Mouse (Mus musculus): ENCODE results near the gene Lage3.
A peak's percentile ranks its signal among the peaks of the same experiment; 100 is the strongest.
"Not testable (repeated sequence)": the region's sequence is repeated elsewhere in the genome, so short reads cannot be mapped to it uniquely, and the experiment has no call there.

Lage3 gene

DNA sequence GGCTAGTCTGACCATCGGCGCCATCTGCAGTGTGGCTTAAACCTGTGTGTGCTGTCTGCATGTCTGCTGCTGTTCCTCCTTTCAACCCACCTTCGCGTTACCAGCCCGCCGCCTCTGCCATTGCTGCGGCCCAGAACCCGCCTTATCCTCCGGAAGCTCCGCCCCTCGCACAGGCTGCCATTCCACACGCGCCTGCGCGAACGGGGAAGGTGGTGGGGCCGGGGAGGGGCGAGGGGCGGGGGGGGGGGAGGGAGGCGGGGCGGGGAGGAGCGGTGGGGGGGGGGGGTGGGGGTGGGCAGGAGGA is at the start of gene Lage3:
Gene Lage3, minus strand, starts transcription at position 152 of the 304 bp plus-strand sequence.
- peak; percentile 83 for DNase-seq (ENCODE audit: low read depth, low spot score)

DNA sequence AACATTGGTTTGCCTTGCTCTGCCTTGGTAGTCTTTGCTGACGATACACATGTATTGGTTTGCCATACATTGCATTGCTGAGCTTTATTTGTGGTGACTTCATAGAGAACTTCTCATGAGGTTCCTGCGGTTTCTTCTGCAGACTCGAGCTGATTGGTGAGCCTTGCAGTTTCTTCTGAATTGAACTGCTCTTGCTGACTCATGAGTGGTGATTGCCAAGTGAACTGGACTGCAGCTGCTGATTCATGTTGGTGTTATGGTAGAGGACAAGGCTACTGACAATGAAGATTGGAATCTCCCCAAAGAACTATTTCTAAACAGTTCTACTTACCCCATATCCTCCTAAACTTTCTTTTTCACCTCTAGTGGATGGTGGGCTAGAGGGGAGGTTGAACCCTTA is 46.7 kb upstream of the Lage3 start:
- no peak for DNase-seq (ENCODE audit: low read depth, low spot score)

- DNase-seq (ENCODE audit: low read depth, low spot score), result peak; percentile 90
Observed at GRCm38 (mm10) chrX:74392535-74393443, 39.4 kb upstream of the Lage3 start, which contains the start of the genes Fam3a and Ikbkg. Gene Fam3a (minus strand): TSS chrX:74393272. Gene Ikbkg (plus strand): TSS chrX:74393290.

DNA sequence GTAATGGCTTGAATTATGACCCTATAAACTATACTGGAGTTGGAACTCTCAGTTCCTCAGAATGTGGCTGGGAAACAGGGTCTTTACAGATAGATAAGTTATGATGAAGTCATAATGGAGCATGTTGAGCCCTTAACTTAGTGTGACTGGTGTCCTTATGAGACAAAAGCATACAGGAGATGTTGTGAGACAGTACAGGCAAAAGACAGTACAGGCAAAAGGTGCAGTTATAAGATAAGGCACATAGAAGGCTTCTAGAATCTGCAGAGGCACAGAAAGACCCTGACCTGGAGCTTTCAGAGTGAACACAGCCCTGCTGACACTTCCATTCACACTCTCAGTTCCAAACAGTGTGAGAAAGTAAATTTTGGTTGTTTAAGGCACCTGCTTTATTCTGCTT is 34.7 kb upstream of the Lage3 start:
- DNase-seq (ENCODE audit: low read depth, low spot score), result no peak

DNA sequence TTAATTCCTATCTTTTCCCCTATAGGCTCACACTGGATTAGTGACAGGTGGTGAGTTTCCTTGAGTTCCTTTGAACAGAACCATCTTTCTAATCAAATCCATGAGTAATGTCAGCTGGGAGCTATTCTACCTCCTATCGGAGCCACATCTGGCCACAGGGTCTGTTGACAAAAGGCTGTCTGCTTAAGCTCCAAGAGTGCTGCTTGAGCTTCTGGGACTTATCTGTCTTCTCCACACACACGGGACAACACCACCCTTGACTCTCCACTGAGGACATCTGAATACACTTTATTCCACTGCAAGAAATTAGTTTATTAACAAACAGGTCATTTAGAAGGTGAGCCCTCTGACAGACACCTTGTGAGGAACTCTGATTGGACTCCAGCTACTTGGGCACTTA is 31.0 kb upstream of the Lage3 start:
- no peak for DNase-seq (ENCODE audit: low read depth, low spot score)

DNA sequence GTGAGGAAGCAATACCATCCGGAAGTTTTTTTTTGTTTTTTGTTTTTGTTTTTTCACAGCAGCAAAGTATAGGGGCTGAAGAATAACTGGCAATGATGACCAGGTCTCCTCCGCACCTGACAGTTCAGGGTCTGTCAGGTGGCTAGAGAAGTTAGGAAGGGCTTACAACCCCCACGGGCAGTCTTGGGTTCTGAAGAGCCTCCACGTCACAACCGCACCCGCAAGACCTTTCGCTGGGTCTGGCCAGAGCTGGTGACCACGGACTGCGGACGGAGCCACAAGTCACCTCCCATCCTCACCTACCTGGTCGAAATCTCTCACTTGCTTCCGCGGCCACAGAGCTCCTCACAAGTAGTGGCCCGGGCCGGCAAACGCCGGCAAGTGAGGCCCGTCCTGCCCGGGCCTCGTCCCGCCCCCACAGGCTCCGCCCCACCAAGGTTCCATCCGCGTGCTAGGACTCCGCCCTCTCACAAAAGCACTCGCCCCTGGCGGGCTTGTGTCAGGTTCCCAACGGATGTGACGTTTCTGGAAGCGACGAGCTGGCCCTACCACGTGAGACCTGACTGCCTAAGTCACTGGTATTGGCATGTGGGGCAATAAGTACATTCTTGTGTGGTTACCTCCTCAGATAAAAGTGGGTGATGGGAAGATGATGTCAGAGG is 19.6 kb upstream of the Lage3 start, which contains the start of the genes Ubl4a and Slc10a3:
Gene Ubl4a, minus strand, starts transcription at position 331 of the 662 bp plus-strand sequence.
Gene Slc10a3, minus strand, starts transcription at position 462 of the 662 bp plus-strand sequence.
- peak; percentile 90 for DNase-seq (ENCODE audit: low read depth, low spot score)

DNA sequence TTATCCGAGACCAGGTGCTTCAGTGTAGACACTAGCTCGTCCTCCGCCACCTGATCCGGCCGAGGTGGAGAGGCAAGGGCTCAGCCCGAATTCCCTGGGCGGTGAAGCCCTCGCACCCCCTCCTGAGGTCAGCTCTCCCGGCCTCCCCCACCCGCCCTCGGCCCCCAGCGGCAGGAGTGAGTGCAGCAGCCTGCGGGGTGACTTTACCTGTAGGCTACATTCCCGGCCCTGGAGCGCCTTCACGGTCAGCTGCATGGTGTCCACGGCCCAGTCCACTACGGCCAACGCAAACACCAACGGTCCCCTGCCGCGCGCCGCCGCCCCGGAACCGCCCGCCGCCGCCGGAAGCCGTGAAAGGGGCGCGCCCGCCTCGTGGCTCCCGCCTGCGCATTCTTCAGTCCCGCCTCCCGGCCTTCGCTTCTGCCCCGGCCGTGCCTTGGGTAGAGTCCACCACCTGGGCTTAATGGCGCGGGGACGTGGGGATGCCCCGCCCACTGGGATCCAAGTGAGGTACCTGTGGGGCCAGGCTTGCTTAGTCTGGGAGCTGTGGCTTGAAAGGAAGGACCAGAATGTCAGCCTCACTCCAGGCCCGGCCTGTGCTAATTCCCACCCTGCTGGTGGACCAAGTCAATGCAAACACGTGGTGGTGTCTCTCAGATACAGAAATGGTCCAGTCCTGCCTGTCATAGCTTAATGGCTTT is 14.9 kb upstream of the Lage3 start:
- peak; percentile 81 for DNase-seq (ENCODE audit: low read depth, low spot score)

DNA sequence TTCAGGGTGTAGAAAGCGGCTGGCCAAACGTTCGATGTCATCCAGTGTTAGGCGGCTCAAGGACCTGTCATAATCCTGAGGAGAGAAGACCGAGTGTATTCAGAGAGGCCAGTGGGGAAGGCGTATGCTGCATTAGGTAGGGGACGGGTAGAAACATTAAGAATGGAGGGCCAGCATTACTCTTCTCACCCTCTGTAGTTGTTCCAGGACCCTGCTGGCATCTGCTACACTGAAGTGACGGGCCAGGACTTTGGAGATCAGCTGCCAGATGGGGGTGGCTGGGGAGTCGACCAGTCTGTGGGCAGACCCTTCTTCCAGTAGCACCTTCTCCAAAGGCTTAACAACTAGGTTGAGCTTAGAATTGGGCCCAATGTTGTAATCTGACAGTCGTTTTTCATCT is 14.1 kb upstream of the Lage3 start:
- no peak for DNase-seq (ENCODE audit: low read depth, low spot score)

- no peak for DNase-seq (ENCODE audit: low read depth, low spot score)
Observed at GRCm38 (mm10) chrX:74359171-74359570, 5.8 kb upstream of the Lage3 start.

DNA sequence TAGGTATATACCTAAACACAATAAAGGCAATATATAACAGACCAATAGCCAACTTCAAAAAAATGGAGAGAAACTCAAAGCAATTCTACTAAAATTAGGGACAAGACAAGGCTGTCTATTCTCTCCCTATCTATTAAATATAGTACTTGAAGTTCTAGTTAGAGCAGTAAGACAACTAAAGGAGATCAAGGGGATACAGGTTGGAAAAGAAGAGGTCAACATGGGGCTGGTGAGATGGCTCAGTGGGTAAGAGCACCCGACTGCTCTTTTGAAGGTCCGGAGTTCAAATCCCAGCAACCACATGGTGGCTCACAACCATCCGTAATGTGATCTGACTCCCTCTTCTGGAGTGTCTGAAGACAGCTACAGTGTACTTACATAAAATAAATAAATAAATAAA is 3.7 kb upstream of the Lage3 start:
- DNase-seq (ENCODE audit: low read depth, low spot score), result not testable (repeated sequence)

DNA sequence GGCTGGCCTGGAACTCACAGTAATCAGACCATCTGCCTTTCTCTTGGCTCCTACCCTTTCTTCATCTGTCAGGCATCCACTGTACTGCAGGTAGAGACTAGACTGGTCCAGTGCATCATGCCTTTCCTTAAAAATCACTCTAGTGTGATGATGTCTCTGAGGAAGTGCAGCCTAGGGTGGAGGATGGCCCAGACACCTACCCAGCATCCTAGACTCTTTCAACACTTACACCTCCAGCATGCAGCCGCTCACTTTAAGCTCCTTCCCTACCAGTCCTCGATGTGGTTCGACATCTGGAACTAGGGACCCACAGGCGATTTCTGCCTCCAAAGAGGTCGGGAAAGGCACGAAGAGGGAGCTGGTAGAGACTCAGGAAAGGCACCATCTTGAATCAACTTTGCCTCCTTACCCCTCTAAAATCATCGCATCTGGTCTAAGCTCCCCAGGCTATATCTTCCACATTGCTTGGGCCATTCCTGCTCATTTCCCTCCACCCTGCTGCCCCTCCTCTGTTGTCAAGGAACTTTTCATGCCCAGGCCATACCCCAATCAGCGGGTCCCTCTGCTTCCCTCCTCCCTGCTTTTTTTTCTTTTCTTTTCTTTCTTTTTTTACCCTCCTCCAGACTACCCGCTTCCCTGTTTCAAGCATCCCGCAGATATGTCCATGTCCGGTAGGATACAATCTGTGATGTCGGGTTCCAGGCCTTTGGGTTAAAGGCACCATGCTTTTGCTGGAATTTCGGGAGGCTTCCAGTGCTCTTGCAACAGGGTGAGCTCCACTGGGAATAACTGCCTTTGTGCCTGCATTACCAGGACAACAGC is 562 bp downstream of the Lage3 start:
- DNase-seq (ENCODE audit: low read depth, low spot score), result peak; percentile 19

DNA sequence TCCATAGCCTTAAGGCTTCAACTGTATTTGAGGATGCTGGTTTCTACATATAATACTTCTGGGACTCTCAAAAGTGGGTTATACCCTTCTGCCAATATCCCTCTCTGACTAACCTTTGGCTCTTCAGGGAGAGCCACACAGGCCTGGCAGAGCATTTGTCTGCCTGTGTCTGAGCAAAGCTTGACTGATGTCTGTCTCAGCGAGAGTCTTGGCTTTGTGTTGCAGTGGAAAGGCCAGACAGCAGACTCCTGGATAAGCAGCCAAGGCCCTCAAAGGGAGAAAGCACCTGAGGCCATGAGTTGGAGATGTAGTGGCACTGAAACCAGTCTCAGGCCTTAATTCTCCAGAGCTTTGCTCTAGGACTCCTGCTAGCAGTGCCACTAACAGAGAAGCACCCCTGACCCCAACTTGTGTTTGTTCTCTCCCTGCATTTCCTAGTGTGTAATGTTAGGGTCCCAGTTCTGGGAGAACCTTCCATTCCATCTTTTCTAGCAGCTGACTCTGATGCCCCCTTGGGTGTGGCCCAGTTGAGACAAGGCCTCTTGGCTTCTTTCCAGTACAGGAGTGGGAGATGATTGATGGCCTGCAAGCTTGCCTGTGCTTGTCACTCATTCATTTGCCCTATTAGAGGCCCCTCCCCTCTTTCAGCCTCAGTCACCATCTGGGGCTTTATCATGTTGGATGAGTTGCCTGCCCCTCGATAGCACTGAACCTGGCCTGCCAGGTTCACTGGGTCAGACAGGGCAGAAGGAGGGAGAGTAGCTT is 23.1 kb downstream of the Lage3 start:
- DNase-seq (ENCODE audit: low read depth, low spot score), result no peak

- DNase-seq (ENCODE audit: low read depth, low spot score), result no peak
Observed at GRCm38 (mm10) chrX:74329215-74329671, 24.2 kb downstream of the Lage3 start.

DNA sequence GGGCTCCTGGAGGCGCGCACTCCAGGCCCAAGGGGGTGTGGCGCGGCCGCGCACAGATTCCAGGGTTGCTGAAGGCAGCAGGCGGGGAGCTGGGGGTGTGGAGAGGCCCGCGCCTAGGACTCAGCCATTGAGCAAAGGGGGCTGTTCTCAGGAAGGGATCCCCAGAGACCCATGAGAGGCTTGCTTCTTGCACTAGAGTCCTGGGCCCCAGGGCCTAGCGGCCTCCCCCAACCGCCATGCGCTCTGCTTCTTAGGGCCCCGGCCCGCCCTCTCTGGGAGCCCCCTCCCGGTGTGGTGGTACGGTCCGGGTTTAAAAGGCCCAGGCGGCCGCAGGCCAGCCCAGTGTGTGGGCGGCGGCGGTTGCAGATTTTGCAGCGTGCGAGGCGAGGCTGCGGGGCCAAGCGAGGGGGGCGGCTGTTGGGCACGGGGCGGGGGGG is 24.7 kb downstream of the Lage3 start, which contains the start of gene Plxna3:
Gene Plxna3, plus strand, starts transcription at position 342 of the 437 bp plus-strand sequence.
- peak; percentile 85 for DNase-seq (ENCODE audit: low read depth, low spot score)

GRCm38 (mm10) chrX:74312540-74313464 is 40.6 kb downstream of the Lage3 start, which contains the start of gene Fam50a:
Gene Fam50a (plus strand): TSS chrX:74313033.
- DNase-seq (ENCODE audit: low read depth, low spot score), result peak; percentile 87

- peak; percentile 89 for DNase-seq (ENCODE audit: low read depth, low spot score)
Observed at GRCm38 (mm10) chrX:74304867-74305700, 48.3 kb downstream of the Lage3 start, which contains the start of gene Gdi1. Gene Gdi1 (plus strand): TSS chrX:74304998.
